Mouse (Mus musculus): ENCODE measurements around the gene 6330409D20Rik.
A peak's percentile ranks its signal among the peaks of the same experiment; 100 is the strongest.

The 6330409D20Rik gene

DNA sequence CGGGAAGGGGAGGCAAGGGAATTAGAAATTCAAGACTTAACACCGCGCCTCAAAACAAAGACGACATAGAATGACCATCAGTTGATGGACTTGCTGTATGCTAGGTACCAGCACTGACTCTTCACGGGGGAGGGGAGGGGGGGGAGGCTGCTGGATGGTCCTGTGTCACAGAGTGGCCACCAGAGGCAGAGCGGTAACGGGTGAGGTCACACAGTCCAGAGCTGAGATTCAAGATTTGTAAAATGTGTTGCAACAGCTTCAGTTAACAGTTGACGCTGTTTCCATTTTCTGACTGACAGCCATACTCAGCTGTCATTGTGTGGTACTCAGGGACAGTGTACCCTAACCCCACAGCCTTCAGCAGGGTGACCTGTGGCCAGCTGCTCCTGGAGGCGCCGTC lies 11.4 kb upstream of the 6330409D20Rik start:
- no peak for DNase-seq

DNA sequence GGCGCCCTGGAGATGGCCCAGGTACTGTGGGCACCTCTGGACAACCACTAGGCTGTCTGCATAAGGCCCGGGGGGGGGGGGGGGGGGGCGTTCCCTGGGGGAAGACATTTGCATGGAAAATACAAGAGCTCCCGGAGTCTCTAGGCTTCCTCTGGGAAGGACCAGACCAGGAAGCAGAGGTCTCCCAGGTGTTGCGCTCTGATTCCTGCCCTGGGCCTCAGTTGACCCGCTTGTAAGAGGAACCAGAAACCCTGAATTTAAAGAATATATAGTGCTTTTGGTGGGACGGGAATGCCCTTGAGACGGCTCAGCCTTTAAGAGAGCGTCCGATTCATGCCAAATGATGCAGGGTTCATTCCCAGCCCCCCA lies 10.8 kb upstream of the 6330409D20Rik start:
- DNase-seq: no peak

DNA sequence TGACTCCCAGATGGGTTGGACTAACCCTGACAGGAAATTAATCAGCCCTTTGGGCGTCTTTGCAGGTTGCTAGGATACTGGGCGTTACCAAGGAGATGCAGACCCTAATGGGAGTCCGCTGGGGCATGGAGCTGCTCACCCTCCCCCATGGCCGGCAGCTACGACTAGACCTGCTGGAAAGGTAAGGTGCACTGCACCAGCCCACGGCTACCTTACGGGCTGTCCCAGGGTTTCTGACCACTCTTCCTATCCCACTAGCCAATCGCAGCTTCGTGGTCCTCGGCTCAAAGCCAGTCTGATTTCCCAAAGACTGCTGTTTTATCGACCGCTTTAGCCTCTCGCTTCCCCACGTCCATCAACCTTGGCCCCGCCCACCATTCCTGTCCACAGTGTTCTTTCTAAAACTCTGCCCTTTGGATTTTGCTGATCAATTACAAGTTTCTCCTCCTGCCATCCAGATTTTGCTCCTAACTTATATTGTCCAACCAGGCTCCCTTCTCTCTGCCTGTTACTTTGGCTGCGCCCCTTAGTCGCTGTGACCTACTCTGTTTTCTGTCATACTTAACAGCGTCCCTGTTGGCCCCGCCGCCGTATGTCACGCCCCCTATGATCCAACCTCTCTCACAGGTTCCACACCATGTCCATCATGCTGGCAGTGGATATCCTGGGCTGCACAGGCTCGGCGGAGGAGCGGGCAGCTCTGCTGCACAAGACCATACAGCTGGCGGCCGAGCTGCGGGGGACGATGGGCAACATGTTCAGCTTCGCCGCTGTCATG lies 10.3 kb upstream of the 6330409D20Rik start:
- DNase-seq: no peak

DNA sequence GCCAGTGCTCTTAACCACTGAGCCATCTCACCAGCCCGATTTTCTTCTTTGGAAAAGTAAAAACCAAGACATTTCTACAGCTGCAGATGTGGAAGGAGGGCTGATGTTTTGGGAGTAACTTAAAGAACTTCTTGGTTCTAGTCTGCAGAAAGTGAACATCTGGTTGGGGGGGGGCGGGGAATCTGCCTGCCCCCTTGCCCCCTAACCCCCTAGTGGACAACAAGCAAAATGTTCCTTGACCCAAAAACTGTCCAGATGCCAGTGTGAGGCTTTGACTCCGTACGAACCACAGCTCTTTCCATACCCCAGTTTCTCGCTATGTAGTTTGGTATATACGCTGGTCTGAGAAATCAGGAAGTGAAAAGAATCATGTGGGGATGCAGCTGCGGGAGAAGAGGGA lies 9.4 kb upstream of the 6330409D20Rik start:
- no peak for DNase-seq

DNA sequence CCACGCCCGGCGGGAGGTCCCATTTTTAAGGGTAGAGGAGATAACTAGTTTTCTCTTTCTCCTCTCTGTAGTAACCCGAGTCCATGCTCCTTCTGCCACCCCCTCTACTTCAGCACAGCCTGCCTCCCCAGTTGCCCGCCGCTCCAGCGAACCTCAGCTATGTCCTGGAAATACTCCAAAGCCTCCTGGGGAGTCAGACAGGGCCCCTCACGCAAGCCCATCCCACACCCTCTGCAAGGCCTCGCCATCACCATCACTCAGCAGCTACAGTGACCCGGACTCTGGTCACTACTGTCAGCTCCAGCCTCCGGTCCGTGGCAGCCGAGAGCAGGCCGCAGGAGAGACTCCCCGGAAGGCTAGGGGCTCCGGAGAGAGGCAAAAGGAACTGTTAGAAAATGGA lies 8.3 kb upstream of the 6330409D20Rik start:
- DNase-seq: no peak

DNA sequence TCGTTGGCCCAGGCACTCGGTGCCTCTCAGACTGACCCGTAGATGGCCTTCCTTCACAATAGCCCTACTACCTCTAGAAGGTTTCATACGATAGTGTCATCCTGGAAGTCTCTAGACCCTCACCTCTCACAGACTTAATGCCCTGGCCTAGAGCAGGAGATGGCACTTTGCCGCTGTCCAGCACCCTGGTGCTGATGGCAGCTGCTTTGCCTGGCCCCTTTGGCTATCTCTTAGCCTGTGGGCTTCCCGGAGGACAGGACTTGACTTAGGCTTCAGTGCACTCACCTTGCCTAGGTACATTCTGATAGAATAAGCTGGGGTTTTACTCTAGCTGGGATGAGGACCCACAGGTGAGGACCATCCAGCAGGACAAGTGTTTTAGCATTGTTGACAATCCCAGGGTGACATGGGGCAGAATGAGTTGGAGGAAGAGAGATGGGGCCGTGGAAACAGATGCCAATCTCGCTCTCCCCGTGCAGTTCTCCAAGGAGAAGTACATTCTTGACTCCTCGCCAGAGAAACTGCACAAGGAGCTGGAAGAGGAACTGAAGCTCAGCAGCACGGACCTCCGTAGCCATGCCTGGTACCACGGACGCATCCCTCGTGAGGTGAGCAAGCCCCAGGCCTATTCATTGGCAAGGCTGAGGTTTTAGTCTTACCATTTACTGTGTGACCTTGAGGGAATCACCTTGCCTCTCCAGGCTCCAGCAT lies 3.6 kb upstream of the 6330409D20Rik start:
- no peak for DNase-seq

DNA sequence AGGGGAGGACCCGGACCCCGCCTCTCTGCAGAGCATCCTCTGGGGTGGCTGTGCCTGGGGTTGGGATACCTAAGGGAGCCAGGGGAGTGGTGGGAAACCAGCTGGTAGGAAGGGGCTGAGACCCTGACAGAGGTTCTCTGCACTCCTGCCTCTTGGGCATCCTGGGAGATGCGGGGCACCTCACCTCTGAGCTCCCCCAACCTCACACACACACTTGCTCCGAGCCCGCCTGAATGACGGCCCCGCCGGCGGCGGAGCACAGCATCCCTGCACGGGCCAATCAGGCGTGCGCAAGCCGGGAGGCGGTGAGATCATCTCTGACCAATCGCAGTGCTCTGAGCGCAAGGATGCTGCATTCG lies 1.3 kb upstream of the 6330409D20Rik start:
- no peak for DNase-seq

DNA sequence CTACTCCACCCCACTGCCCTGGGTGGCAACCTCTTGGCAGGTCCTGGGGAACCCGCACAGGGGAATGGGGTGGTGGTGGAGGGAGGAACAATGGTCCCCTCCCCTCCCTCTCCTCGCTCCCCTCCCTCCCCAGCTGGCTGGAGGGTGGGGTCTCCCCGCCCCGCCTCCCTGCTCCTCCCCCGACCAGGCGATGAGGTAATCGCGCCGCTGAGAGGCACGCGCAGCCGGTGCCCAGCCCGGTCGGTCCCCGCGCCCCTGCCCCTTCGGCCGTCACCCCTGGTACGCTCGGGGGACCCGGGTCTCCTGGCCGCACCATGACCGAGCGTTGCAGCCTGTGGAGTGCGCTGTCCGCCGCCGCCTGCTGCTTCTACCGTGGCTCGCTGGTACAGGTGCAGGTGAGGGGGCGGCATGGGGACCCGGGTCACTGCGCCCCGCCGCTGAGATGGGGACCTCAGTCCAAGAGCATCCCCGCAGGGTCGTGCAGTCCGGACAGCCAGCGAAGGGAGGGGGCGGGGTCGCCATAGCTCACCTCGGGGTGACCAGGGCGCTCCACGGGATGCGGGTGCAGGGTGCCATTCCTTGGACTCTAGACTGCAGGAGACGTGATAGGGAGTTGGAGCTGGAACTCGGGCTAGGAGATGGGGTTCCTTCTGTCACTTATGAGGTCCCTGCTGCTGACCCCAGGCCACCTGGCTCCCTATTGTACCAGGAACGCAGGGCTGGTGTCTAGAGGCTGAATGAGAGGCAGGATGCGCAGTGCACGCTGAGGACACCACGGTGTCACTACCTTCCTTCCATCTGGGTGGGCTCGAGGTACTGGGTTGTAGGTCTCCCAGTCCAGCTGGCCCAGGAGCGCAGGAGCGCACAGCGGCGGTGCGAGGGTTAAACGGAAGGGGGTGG lies 707 bp upstream of the 6330409D20Rik start:
- no peak for DNase-seq

DNA sequence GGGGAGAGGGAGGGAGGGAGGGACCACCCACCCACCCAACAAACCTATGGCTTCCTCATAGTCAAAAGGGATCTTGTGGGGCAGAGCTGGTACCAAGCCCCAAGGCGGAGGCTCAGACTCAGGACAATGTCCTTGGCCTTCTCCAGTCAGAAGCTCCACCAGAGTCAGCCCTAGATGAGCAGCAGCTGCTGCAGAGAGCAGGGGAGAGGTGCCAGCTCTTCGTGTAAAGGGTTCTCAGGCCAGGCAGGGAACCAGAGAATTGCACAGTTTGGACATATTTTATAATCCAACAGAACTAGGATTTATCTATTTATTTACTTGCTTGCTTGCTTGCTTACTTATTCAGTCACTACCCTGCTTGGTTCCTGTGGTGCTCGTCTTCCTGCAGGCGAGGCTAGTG lies 1.5 kb downstream of the 6330409D20Rik start:
- no peak for DNase-seq

DNA sequence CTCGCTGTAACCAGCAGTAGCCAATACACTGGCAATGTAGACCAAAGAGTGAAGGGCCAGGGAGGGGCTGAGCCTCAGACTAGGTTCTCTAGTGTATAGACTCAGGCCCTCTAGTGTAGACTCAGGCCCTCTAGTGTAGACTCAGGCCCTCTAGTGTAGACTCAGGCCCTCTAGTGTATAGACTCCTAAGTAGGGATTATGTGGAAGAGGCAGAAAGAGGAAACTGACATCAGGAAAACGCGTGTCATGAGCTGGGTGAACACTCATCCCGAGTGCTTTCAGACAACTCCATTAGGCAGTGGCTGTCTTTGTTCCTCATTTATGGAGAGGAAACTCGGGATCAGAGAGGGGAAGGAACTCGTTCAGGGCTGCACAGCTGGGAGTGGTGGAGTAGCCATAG lies 3.8 kb downstream of the 6330409D20Rik start:
- no peak for DNase-seq

DNA sequence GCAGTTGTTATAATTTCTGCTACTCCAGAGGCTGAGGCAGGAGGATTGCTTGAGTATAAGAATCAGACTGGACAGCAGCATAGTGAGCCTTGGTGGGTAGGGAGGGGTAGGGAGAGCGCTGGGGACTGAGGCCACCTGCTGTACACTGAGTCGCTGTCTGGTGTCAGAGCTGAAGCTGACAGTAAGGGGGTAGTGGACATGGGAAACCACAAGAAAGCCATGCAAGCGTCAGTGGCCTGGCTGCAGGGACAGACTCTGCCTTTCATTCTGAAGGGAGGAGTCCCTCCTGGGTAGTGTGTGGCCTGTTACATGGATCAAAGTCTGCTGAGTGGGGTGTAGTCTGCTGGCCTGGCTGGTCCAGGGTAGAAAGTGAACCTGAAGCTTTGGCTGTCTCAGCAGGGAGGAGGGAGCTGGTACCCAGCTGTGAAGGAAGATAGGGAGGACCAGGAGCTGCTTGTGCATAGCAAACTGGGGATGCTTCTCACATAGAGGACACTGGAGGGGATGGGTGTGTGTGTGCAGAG lies 4.4 kb downstream of the 6330409D20Rik start:
- DNase-seq: no peak

DNA sequence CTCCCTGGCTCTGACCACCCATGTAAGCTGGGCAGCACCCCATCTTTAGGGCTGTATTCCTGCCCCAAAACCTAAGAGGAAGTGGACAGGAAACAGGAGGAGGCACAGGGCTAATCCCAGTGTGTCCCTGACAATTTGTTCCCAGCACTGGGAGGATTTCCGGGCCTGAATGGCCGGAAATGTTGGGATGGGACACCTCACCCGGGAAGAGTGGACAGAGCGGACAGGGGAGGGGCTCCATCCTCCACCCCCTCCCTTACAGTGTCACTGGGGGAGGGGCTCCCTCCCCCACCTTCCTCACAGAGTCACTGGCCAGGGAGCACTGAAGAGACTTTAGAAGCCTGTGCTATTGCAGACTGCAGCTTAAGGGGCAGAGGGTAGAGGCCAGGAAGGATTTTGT lies 5.9 kb downstream of the 6330409D20Rik start:
- no peak for DNase-seq

DNA sequence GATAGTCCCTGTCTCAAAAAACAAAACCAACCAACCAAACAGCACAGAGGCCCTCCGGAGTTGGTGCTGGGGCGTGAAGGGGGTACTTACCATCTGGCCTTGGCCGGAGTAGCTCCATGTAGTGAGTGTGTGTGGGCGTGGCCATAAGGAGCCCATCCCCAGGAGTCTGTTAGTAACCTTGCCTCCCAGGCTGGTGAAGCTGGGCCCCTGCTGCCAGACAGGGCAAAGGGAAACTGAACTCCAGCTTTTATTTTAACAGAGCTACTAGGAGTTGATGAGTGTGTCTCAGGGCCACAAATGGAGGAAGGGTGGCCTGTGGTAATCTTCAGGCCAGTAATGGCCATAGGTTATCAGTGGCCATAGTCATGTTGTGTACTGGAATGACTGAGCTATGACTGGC lies 6.3 kb downstream of the 6330409D20Rik start:
- no peak for DNase-seq

DNA sequence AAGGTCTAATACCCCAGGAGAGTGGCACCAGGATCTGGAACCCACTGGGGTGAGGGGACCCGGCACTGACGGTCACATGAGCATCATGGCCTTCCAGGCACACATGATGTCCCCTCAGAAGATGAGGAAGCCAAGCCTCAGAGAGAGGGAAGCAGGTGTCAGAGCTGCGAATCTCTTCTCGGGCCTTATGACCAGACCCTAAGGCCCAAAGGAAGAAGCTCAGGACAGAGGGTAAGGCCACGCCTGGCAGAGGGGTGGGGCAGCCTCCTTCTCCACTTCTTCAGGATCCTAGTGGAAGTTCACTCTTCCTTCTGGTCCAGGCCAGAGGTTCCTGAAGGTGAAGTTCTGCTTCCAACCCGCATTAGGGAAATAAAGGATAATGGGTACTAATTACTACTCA lies 8.1 kb downstream of the 6330409D20Rik start:
- DNase-seq: no peak

DNA sequence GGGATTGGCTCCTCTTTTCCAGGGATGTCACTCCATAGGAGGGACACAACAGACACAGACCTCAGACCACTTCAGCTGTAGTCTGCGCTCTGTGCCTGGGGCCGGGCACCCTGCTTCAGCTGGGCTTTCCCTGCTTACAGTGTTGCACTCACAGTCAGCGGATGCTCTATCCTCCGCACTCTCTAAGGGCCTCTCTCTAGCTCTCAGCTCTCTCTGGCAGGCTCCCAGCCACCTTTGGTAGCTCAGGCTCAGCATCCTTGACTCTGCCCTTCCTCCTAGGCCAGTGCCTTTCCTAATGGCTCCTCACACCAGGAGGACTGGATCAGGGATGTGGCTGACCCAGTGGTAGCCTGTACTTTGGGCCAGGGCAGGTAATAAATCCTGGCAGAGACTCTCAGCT lies 8.9 kb downstream of the 6330409D20Rik start:
- no peak for DNase-seq

DNA sequence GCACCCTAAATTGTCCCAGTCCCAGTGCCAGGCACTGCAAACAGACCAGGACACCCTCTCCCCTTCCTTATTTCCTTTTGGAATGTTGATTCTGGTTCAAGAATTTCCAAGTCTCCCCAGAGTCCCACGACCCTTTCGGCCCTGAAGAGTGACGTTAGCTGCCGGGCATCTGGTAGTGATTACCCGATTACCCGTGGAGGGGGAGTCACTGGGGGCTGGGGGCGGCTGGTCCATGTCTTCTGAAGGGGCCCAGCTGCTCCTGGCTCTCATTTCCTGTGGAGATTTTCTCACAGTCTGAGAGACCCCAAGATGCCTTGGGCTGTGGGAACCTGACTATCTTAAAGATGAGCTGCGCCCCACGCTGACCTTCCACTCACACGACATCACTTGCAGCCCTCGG lies 10.0 kb downstream of the 6330409D20Rik start:
- DNase-seq: no peak

DNA sequence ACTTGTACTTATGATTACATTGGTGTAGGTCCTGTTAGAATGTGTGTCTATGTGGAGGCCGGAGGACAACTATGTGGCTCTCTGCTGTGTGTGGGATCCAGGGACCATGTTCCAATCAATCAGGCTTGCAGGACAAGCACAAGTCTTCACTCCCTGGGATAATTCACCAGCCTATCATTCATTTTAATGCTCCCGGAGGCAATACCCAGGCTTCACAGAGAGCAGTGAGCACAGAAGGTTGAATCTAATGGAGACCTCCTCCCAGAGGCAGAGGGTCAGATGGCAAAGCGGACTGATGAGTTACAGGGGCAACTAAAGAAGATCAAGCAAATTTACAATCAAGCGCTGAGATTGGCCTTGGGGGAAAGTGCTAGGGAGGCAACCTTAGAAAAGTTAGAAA lies 11.3 kb downstream of the 6330409D20Rik start:
- no peak for DNase-seq

DNA sequence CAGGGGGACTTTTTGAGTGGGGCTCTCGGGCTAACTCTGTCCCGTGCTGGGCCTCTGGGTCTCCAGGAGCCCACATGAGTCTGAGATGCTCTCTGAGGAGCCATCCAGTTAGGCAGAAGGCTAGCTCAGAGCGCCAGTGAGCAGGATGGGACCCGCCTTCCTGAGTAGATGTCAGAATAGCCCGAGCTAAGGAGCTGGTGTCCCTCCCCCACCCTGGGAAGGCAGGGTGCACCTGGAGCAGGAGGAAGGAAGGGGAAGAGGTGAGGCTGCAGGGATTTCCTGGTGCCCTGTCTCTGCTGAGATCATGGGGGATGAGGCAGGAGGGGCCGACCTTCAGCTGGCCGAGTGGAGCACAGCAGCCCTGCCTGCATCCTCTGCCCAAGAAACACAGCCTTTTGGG lies 12.4 kb downstream of the 6330409D20Rik start:
- no peak for DNase-seq

DNA sequence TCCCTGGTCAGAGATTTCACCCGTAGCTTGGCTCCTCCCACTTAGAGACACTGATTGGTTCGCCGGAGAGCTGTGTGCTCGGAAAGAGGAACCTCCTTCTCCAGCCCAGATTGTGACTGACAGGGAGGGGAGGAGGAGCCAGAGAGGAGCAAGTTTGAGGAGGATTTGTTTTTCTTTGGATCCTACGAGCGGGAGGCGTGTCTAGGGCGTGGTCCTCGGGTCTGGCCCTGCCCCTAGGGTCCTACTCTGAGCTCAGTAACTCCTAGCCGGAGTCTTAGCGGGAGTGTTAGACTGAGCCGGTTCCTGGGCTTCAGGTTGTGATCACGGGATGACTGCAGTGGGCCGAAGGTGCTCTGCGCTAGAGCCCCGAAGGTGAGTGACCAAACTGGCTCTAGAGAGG lies 13.4 kb downstream of the 6330409D20Rik start:
- DNase-seq: peak; percentile 76

DNA sequence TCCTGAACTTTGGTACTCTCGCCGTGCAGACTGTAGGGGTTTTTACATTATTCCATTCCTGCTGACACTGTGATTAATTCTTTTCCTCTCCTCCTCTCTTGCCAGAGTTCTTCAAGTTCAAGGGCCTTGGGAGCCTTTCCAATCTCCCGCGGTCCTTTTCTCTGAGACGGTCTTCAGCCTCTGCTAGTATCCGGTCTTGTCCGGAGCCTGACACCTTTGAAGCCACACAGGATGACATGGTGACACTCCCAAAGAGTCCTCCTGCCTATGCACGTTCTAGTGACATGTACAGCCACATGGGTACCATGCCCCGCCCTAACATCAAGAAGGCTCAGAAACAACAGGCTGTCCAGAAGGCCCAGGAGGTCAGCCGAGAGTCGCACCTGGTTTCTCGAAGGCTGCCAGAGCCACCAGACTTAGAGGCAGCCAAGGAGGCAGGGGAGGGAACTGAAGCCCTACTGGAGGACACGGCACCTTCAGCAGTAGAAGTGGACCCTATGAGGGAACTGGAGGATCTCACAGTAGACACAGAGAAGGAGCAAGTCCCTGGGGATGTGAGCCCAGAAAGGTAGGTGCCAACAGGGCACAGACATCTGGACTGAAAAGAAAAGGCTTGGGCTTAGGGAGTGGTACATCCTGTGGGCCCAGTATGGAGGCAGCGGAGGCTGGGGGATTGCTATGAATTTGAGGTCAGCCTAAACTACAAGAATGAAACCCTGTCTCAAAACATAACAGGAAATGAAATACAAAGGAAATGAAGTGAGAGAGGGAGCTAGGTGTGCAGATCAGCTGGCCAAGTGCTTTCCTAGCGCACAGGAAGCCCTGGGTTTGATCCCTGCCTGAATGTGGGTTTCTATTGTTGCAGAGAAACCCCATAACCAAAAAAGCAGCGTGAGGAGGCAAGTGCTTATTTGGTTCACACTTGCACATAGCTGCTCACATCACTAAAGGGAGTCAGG lies 15.7 kb downstream of the 6330409D20Rik start:
- DNase-seq: peak; percentile 67

DNA sequence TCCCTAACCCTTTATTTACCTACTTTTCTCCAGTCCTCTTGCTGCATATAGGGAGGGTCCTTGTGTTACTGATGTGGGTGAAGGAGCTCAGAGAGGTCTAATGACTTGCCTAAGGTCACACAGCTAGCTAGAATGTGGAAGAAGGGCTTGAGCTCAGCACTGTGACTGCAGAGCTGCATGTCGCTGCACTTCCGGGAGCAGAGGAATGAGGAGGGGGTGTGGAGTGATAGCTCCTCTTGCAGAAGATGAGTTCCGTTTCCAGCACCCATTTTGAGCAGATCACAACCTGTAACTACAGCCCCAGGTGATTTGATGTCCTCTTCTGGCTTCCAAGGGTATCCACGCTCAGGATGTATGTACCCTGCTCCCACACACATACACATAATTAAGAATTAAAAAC lies 16.7 kb downstream of the 6330409D20Rik start:
- DNase-seq: no peak

DNA sequence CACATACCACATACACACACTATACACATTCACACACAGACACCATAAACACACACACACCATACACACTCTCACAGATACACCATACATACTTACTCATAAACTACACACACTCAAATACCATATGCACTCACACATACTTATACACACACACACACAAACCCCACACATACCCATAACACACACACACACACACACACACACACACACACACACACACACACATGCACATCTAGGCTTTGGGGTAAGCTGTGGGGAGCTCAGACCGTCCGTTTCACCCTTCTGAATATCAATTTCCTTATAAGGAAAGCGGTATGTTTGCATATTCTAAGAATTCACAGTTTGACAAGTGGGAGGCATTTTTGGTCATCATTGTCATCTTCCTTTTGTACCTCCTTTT lies 18.2 kb downstream of the 6330409D20Rik start:
- no peak for DNase-seq
